Mouse (Mus musculus) intestine, postnatal 0 days (tissue): ENCODE results near the gene Pilra. TPM values are rescaled to one million over a fixed set of nuclear protein-coding genes. Genes with fewer than 3 reads are reported as not detected.

Experiments used
- ATAC-seq: fragments of 200-750 bp; cut with Nextera tagmentation; 2 replicates; pipeline ENCODE4 v1.8.0; 2017; ENCODE audit warnings: mild to moderate bottlenecking, moderate TSS enrichment, moderate library complexity
- H3K27ac ChIP-seq: fragments of 300-500 bp; sonication (generic); 2 replicates; pipeline ENCODE4 v1.5.1; 2014; ENCODE audit warnings: mild to moderate bottlenecking, low read depth, low read length, moderate library complexity
- H3K27me3 ChIP-seq: fragments of 300-500 bp; sonication (generic); replicated peaks from 2 replicates; pipeline ENCODE4 v1.6.1; 2014; ENCODE audit warnings: low read length, mixed read lengths; ENCODE audit not compliant: control insufficient read depth, insufficient read depth
- H3K36me3 ChIP-seq: fragments of 300-500 bp; sonication (generic); 2 replicates; pipeline ENCODE4 v1.6.1; 2014; ENCODE audit warnings: mild to moderate bottlenecking, moderate library complexity; ENCODE audit not compliant: control insufficient read depth, insufficient read depth
- H3K4me1 ChIP-seq: fragments of 300-500 bp; sonication (generic); replicated peaks from 2 replicates; pipeline ENCODE4 v1.6.1; 2014; ENCODE audit warnings: antibody characterized with exemption, low read length, mixed read lengths; ENCODE audit not compliant: control insufficient read depth, insufficient read depth
- H3K4me2 ChIP-seq: fragments of 300-500 bp; sonication (generic); replicated peaks from 2 replicates; pipeline ENCODE4 v1.6.1; 2014; ENCODE audit warnings: low read depth, mild to moderate bottlenecking, moderate library complexity
- H3K4me3 ChIP-seq: fragments of 300-500 bp; sonication (generic); 2 replicates; pipeline ENCODE4 v1.5.1; 2014; ENCODE audit warnings: low read depth, low read length
- H3K9ac ChIP-seq: fragments of 300-500 bp; sonication (generic); 2 replicates; pipeline ENCODE4 v1.6.1; 2014; ENCODE audit warnings: mild to moderate bottlenecking, low read depth, low read length
- H3K9me3 ChIP-seq: fragments of 300-500 bp; sonication (generic); 2 replicates; pipeline ENCODE4 v1.6.1; 2016; ENCODE audit warnings: mixed run types; ENCODE audit not compliant: control insufficient read depth
- CTCF ChIP-seq: sonication (generic); IDR thresholded peaks from 2 replicates; pipeline ENCODE4 v1.5.1; 2016; ENCODE audit warnings: low read depth, mild to moderate bottlenecking, control low read depth, antibody characterized with exemption, moderate library complexity
- WGBS: fragments of 180-500 bp; shearing (Covaris S2); extraction: QIAGEN DNeasy Blood & Tissue Kit; methylation state at CpG from one replicate; pipeline ENCODE4 v1.1.7; 2014; 5-methylcytosine and 5-hydroxymethylcytosine counted together
- polyA plus RNA-seq: library from polyadenylated mRNA; unstranded; fragments of >200 nt; fragmentation: Nextera tagmentation; extraction: Ambion mirVana; gene quantifications from 2 replicates; pipeline ENCODE4 v1.2.1, GENCODE M21; 2015

Gene Pilra
- polyA plus RNA-seq, 1 experiment from 2014 or later: 2.4 TPM

DNA sequence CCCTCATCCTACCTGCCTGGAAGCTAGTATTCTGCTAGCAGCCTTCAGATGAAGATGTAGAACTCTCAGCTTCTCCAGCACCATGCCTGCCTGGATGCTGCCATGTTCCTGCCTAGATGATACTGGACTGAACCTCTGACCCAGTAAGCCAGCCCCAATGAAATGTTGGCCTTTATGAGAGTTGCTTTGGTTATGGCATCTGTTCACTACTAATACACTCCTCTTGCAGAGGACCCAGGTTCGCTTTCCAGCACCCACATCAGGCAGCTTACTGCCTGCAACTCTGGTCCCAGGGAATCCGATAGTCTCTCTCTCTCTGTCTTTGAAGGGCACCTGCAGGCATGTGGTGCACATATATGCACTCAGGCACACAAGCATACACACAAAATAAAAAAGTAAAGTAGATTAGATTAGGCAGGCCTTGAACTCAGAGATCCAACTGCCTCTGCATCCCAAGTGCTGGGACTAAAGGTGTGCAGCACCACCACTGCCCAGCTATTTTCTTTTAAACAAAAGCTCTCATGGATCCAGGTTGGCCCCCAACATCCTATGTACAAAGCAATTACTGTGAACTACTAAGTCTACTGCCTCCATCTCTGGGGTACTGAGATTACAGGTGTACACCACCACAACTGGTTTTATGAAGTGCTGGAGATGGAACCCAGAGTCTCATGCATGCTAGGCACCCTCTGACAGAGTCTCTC, 60.3 kb downstream of the Pilra start:
- WGBS: 90% methylated on average over 2 of the region's 2 CpGs
- Histone ChIP-seq H3K9me3 (no peaks in the 10 kb centered on the region), H3K4me3 (no peak overlapping the region), H3K9ac (no peak overlapping the region), H3K27me3 (no peaks in the 10 kb centered on the region), H3K27ac (no peak overlapping the region; the same call in 1 of the 2 replicates), H3K4me2 (no peak overlapping the region), H3K36me3 (0 out of 2 replicates have a peak, but pooled peaks cover 3% of the 10 kb centered on the region), H3K4me1 (peaks cover 4% of the 10 kb centered on the region)
- no peak for ATAC-seq
- no peak for TF ChIP-seq CTCF

DNA sequence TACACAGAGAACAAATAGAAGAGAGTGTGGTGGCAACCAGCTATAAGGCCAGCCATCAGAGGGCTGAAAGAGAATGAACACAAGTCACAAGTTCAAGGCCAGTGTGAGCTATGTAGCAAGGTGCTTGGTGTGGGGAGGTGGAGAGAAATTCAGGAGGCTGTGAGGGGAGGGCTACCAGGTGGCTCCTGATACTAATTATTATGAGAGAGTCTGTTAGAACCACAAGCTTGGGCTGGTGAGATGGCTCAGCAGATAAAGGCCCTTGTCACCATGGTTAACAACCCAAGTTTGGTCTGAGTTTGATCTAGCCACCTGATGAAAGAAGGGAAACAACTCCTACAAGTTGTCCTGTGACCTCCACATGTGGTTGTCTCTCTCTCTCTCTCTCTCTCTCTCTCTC, 63.3 kb downstream of the Pilra start:
- H3K27me3 ChIP-seq: no peaks in the 10 kb centered on the region
- no peak overlapping the region for H3K4me3 ChIP-seq
- H3K4me2 ChIP-seq: no peak overlapping the region
- H3K9me3 ChIP-seq: no peaks in the 10 kb centered on the region
- H3K9ac ChIP-seq: no peak overlapping the region
- ATAC-seq: no peak
- TF ChIP-seq CTCF: no peak
- no peak overlapping the region for H3K27ac ChIP-seq
- H3K36me3 ChIP-seq: no peaks in the 10 kb centered on the region
- peaks cover 4% of the 10 kb centered on the region; the same call in 1 of the 2 replicates for H3K4me1 ChIP-seq

Other genes with a start within 250 kb of the Pilra start
- 35.3 and 38.0 TPM in 2 replicates for gene Mospd3, start 235.2 kb downstream of the Pilra start, polyA plus RNA-seq
- 44.2 and 44.6 TPM in 2 replicates for gene Pcolce, start 222.5 kb downstream of the Pilra start, polyA plus RNA-seq
- gene Fbxo24, start 207.3 kb downstream of the Pilra start, polyA plus RNA-seq: 0.16 and 0.25 TPM in 2 replicates
- 31.5 and 31.6 TPM in 2 replicates for gene Lrch4, start 207.2 kb downstream of the Pilra start, polyA plus RNA-seq
- gene Gm20605, start 207.1 kb downstream of the Pilra start, polyA plus RNA-seq: 1.3 and 1.8 TPM in 2 replicates
- 2.3 and 4.8 TPM in 2 replicates for gene Sap25, start 194.9 kb downstream of the Pilra start, polyA plus RNA-seq
- gene Irs3, start 190.6 kb downstream of the Pilra start, polyA plus RNA-seq: 0.09 and 0.18 TPM in 2 replicates
- gene Agfg2, start 151.6 kb downstream of the Pilra start, polyA plus RNA-seq: 16.8 and 19.0 TPM in 2 replicates
- gene Nyap1, start 94.7 kb downstream of the Pilra start, polyA plus RNA-seq: 1.6 and 2.0 TPM in 2 replicates
- 111 and 119 TPM in 2 replicates for gene Tsc22d4, start 90.6 kb downstream of the Pilra start, polyA plus RNA-seq
- 29.0 and 30.8 TPM in 2 replicates for gene Ppp1r35, start 57.4 kb downstream of the Pilra start, polyA plus RNA-seq
- gene Mepce, start 48.6 kb downstream of the Pilra start, polyA plus RNA-seq: 10.3 and 10.8 TPM in 2 replicates
- 3.3 and 3.5 TPM in 2 replicates for gene Zcwpw1, start 48.5 kb downstream of the Pilra start, polyA plus RNA-seq
- gene Pilrb1, start 21.8 kb upstream of the Pilra start, polyA plus RNA-seq: 3.5 and 4.3 TPM in 2 replicates
- 1.8 and 3.4 TPM in 2 replicates for gene Pilrb2, start 35.5 kb upstream of the Pilra start, polyA plus RNA-seq
- gene Cyp3a13, start 85.3 kb upstream of the Pilra start, polyA plus RNA-seq: 119 and 134 TPM in 2 replicates
- gene Gjc3, start 126.8 kb upstream of the Pilra start, polyA plus RNA-seq: 0.69 and 1.0 TPM in 2 replicates
- gene Azgp1, start 145.2 kb upstream of the Pilra start, polyA plus RNA-seq: not detected in 2 replicates
- not detected in 2 replicates for gene Smok3a, start 185.0 kb upstream of the Pilra start, polyA plus RNA-seq
- not detected in 2 replicates for gene Smok3b, start 185.1 kb upstream of the Pilra start, polyA plus RNA-seq
- gene Smok3c, start 216.9 kb upstream of the Pilra start, polyA plus RNA-seq: not detected in 2 replicates
- gene Zkscan1, start 248.8 kb upstream of the Pilra start, polyA plus RNA-seq: 5.6 and 6.5 TPM in 2 replicates